Mouse (Mus musculus) heart, embryonic 15.5 days (tissue): ENCODE data around the gene Spesp1. TPM values are rescaled to one million over a fixed set of nuclear protein-coding genes. Genes with fewer than 3 reads are reported as not detected.

Experiments
- ATAC-seq: fragments of 200-750 bp; cut with Nextera tagmentation; replicated peaks from 2 replicates; pipeline ENCODE4 v1.8.0; 2017; ENCODE audit warnings: low read depth, moderate TSS enrichment; ENCODE audit not compliant: insufficient number of reproducible peaks, insufficient read depth, low FRiP score
- H3K27ac ChIP-seq: fragments of 300-500 bp; sonication (generic); 2 replicates; pipeline ENCODE4 v1.5.1; 2015; ENCODE audit warnings: mild to moderate bottlenecking, inconsistent platforms
- H3K27me3 ChIP-seq: fragments of 300-500 bp; sonication (generic); 2 replicates; pipeline ENCODE4 v1.6.1; 2015; ENCODE audit warnings: inconsistent platforms
- H3K36me3 ChIP-seq: fragments of 300-500 bp; sonication (generic); 2 replicates; pipeline ENCODE4 v1.6.1; 2015; ENCODE audit warnings: mild to moderate bottlenecking, inconsistent platforms
- H3K4me1 ChIP-seq: fragments of 300-500 bp; sonication (generic); replicated peaks from 2 replicates; pipeline ENCODE4 v1.6.1; 2015; ENCODE audit warnings: inconsistent platforms
- H3K4me2 ChIP-seq: fragments of 300-500 bp; sonication (generic); 2 replicates; pipeline ENCODE4 v1.6.1; 2015; ENCODE audit warnings: inconsistent platforms, mild to moderate bottlenecking, moderate library complexity
- H3K4me3 ChIP-seq: fragments of 300-500 bp; sonication (generic); 2 replicates; pipeline ENCODE4 v1.5.1; 2015; ENCODE audit warnings: mild to moderate bottlenecking, inconsistent platforms
- H3K9ac ChIP-seq: fragments of 300-500 bp; sonication (generic); 2 replicates; pipeline ENCODE4 v1.6.1; 2015; ENCODE audit warnings: mild to moderate bottlenecking, inconsistent platforms
- H3K9me3 ChIP-seq: fragments of 300-500 bp; sonication (generic); replicated peaks from 2 replicates; pipeline ENCODE4 v1.6.1; 2016; ENCODE audit warnings: inconsistent platforms
- WGBS: fragments of 180-500 bp; shearing (Covaris S2); methylation state at CpG from one replicate; pipeline ENCODE4 v1.1.7; 2015; ENCODE audit warnings: mixed read lengths; 5-methylcytosine and 5-hydroxymethylcytosine counted together
- polyA plus RNA-seq: library from polyadenylated mRNA; unstranded; fragments of >200 nt; fragmentation: Nextera tagmentation; extraction: Ambion mirVana; gene quantifications from 2 replicates; pipeline ENCODE4 v1.2.1, GENCODE M21; 2015

Spesp1 gene
- polyA plus RNA-seq, 1 experiment from 2014 or later, result not detected

DNA sequence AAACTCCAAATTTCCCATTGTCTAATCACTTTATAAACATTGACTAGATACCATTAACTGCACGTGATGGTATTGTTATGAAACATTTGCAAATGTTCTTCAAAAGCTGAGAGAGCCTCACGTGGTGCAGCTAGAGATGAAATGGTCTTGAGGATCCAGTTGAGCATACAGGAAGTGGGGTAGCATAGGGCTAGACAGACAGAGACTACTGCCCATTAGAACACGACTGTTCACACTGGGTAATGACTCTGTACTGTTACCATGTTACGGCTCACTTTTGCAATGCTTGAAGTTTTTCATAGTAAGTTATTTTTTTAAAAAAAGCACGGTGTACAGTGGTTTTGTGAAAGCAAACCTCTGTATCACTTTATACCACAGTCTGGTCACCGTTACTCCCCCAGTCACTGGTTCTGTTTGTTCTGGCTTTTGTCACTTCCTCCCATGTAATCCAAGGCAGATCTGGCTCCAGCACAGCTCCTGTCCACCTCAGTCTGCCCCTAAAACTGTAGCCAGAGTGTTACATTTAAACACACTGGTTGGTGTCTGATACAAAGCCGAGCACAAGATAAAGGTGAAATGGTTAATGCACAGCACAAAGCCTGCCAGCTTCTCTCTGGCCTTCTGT is 11.1 kb downstream of the Spesp1 start:
- Histone ChIP-seq H3K27ac (peak overlapping the region; percentile 5; the same call in 1 of the 2 replicates), H3K9ac (no peak overlapping the region), H3K27me3 (no peaks in the 10 kb centered on the region), H3K9me3 (no peaks in the 10 kb centered on the region), H3K4me3 (no peak overlapping the region), H3K4me2 (no peak overlapping the region), H3K4me1 (no peaks in the 10 kb centered on the region), H3K36me3 (no peaks in the 10 kb centered on the region)
- peak; percentile 76; the same call in 1 of the 2 replicates for ATAC-seq
- WGBS, result 46% methylated on average over 7 of the region's 7 CpGs

DNA sequence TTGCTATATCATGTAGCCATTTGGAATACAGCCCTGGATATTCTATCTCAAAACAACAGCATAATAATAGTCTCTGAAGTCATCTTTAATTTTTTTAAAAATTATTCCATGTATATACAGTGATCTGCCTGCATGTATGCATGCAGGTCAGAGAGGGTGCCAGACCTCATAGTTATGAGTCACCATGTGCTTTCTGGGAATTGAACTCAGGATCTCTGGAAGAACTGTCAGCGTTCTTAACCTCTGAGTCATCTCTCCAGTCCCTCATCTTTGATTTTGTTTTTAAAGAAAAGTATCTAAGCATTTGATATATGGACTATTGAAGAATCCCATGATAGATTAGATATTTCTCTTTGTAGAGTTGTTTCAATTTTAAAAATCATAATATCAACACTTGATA is 12.8 kb downstream of the Spesp1 start:
- H3K36me3 ChIP-seq, result no peaks in the 10 kb centered on the region
- H3K27ac ChIP-seq, result no peak overlapping the region
- H3K4me3 ChIP-seq, result no peak overlapping the region
- no peaks in the 10 kb centered on the region; the same call in 1 of the 2 replicates for H3K4me1 ChIP-seq
- ATAC-seq, result no peak
- no peak overlapping the region for H3K9ac ChIP-seq
- no peaks in the 10 kb centered on the region for H3K9me3 ChIP-seq
- 84% methylated on average over 1 of the region's 1 CpGs for WGBS
- no peaks in the 10 kb centered on the region for H3K27me3 ChIP-seq
- H3K4me2 ChIP-seq, result no peak overlapping the region

DNA sequence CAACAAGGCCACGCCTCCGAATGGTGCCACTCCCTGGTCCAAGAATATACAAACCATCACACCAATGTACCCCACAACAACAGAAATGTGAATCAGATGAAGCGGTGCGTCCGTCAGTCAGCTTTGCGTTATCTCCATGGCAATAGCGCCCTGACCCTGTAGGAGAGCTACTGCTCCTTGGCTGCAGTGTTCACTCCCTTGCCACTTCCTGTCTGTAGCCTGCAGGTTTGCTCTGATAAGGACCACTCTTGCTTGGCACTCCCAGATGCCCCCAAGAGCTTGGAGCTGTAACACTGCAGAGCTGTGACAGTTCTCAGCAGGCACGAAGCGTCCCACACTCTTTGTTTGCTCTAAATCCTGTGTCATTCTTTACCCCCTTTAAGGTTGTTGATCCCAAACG is 16.7 kb downstream of the Spesp1 start:
- Histone ChIP-seq H3K36me3 (no peaks in the 10 kb centered on the region), H3K27me3 (no peaks in the 10 kb centered on the region), H3K4me2 (no peak overlapping the region), H3K4me1 (no peaks in the 10 kb centered on the region; the same call in 1 of the 2 replicates), H3K4me3 (no peak overlapping the region), H3K9ac (no peak overlapping the region), H3K9me3 (no peaks in the 10 kb centered on the region), H3K27ac (no peak overlapping the region)
- WGBS, result 71% methylated on average over 10 of the region's 10 CpGs
- no peak for ATAC-seq

DNA sequence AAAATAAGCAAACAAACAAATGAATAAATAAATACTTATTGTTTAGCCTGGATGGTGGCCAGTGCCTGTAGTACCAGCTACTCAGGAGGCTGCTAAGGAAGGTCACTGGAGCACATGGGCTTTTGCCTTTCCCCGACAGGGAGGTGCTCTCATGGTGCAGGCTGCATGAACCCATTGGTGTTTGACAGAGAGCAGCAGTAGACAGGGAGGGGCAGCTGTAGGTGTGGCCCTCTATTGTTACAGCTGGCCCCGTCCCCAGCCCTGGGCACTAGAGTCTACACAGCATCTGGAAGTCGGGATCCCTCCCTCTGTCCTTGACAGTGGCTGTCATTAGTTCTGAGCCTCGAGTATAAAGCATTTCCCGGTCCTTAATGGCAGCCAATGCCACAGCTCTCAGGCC is 18.4 kb downstream of the Spesp1 start:
- Histone ChIP-seq H3K27ac (no peak overlapping the region), H3K36me3 (no peaks in the 10 kb centered on the region), H3K4me2 (no peak overlapping the region), H3K9ac (no peak overlapping the region), H3K4me1 (no peaks in the 10 kb centered on the region; the same call in 1 of the 2 replicates), H3K9me3 (no peaks in the 10 kb centered on the region), H3K27me3 (no peaks in the 10 kb centered on the region), H3K4me3 (no peak overlapping the region)
- WGBS, result 68% methylated on average over 5 of the region's 5 CpGs
- no peak for ATAC-seq

GRCm38 (mm10) chr9:62261406-62261805 is 20.6 kb downstream of the Spesp1 start:
- no peaks in the 10 kb centered on the region for H3K27me3 ChIP-seq
- no peaks in the 10 kb centered on the region for H3K36me3 ChIP-seq
- H3K4me3 ChIP-seq, result no peak overlapping the region
- no peak overlapping the region for H3K4me2 ChIP-seq
- H3K4me1 ChIP-seq, result peaks cover 2% of the 10 kb centered on the region; the same call in 1 of the 2 replicates
- no peak overlapping the region for H3K9ac ChIP-seq
- H3K27ac ChIP-seq, result no peak overlapping the region
- 71% methylated on average over 3 of the region's 3 CpGs for WGBS
- no peak for ATAC-seq
- H3K9me3 ChIP-seq, result no peaks in the 10 kb centered on the region

GRCm38 (mm10) chr9:62261006-62261405 is 21.0 kb downstream of the Spesp1 start:
- Histone ChIP-seq H3K4me1 (peaks cover 3% of the 10 kb centered on the region; the same call in 1 of the 2 replicates), H3K9me3 (no peaks in the 10 kb centered on the region), H3K4me2 (no peak overlapping the region), H3K36me3 (no peaks in the 10 kb centered on the region), H3K27ac (no peak overlapping the region), H3K4me3 (no peak overlapping the region), H3K27me3 (no peaks in the 10 kb centered on the region), H3K9ac (no peak overlapping the region)
- no peak for ATAC-seq
- WGBS, result 78% methylated on average over 5 of the region's 5 CpGs

- Histone ChIP-seq H3K4me3 (no peak overlapping the region), H3K27ac (no peak overlapping the region), H3K9ac (no peak overlapping the region), H3K4me2 (no peak overlapping the region), H3K36me3 (no peaks in the 10 kb centered on the region), H3K4me1 (0 out of 2 replicates have a peak, but pooled peaks cover 3% of the 10 kb centered on the region), H3K9me3 (no peaks in the 10 kb centered on the region), H3K27me3 (no peaks in the 10 kb centered on the region)
- 83% methylated on average over 11 of the region's 11 CpGs for WGBS
- no peak for ATAC-seq
These were observed 24.0 kb downstream of the Spesp1 start for GRCm38 (mm10) chr9:62258005-62258404.

DNA sequence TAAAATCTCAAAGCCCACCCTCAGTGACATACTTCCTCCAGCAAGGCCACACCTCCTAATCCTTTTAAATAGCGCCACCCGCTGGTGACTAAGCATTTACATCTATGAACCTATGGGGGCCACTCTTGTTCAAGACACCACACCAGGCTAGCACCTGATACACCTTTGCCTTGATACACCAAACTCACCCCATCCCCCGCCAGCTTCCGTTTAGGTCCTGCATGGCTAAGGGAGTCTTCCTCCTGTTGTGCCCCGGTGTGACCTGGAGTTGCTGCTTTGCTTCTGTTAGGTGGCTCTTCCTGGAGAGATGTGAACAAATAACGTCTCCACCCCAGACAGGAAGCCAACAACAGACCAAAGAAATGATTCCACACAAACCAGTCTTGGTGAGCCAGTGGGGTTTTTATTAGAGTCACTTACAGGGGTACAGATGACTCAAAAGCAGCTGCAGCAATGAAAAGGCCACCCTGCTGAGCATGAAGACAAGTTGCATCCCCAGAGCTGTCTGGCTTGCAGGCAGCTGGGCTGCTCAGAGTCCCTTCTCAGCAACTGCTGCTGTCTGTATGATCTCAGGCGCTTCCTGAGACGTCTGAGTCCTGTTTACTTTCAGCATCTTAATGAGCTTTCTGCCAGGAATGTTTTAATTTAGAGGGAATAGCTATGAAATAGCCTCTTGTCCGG is 26.0 kb downstream of the Spesp1 start:
- no peak for ATAC-seq
- Histone ChIP-seq H3K27ac (no peak overlapping the region), H3K4me1 (0 out of 2 replicates have a peak, but pooled peaks cover 3% of the 10 kb centered on the region), H3K27me3 (no peaks in the 10 kb centered on the region), H3K9ac (no peak overlapping the region), H3K4me2 (no peak overlapping the region), H3K36me3 (no peaks in the 10 kb centered on the region), H3K9me3 (no peaks in the 10 kb centered on the region), H3K4me3 (no peak overlapping the region)
- WGBS, result 66% methylated on average over 9 of the region's 9 CpGs

- Histone ChIP-seq H3K4me3 (no peak overlapping the region), H3K36me3 (no peaks in the 10 kb centered on the region), H3K27me3 (no peaks in the 10 kb centered on the region), H3K4me2 (no peak overlapping the region), H3K4me1 (0 out of 2 replicates have a peak, but pooled peaks cover 3% of the 10 kb centered on the region), H3K9me3 (no peaks in the 10 kb centered on the region), H3K27ac (no peak overlapping the region), H3K9ac (no peak overlapping the region)
- no peak for ATAC-seq
- 12% methylated on average over 3 of the region's 3 CpGs for WGBS
These were observed 28.1 kb downstream of the Spesp1 start for GRCm38 (mm10) chr9:62253736-62254443.

- H3K9me3 ChIP-seq, result no peaks in the 10 kb centered on the region
- H3K4me3 ChIP-seq, result no peak overlapping the region
- no peaks in the 10 kb centered on the region for H3K36me3 ChIP-seq
- no peak overlapping the region for H3K9ac ChIP-seq
- H3K4me1 ChIP-seq, result no peaks in the 10 kb centered on the region
- ATAC-seq, result no peak
- H3K27me3 ChIP-seq, result peaks cover 2% of the 10 kb centered on the region; the same call in 1 of the 2 replicates
- H3K4me2 ChIP-seq, result no peak overlapping the region
- 84% methylated on average over 4 of the region's 4 CpGs for WGBS
- no peak overlapping the region for H3K27ac ChIP-seq
These were observed 31.7 kb downstream of the Spesp1 start for GRCm38 (mm10) chr9:62250296-62250695.

DNA sequence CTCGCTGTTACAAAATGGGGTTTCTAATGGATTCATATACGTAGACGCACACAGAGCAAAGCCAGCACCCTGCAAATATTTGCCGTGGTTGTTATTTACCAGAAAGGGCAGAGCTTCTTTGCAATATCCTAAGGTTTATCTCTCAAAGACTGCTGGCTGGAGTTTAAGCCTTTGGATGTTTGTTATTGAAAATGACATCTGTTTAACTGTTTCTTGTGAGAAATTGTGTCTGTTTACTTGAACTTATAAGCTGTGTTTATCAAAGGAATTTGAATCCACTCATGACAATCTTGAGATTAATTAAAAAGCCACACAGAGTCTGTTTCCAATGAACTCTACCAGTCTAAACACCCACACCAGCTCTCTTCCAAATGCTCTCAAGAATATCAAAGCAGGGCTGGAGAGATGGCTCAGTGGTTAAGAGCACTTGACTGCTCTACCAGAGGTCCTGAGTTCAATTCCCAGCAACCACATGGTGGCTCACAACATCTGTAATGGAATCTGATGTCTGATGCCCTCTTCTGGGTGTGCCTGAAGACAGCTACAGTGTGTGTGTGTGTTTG is 35.5 kb downstream of the Spesp1 start:
- Histone ChIP-seq H3K9me3 (no peaks in the 10 kb centered on the region), H3K36me3 (no peaks in the 10 kb centered on the region), H3K27me3 (peaks cover 4% of the 10 kb centered on the region; the same call in 1 of the 2 replicates), H3K4me1 (peaks cover 5% of the 10 kb centered on the region), H3K27ac (no peak overlapping the region), H3K9ac (no peak overlapping the region), H3K4me3 (no peak overlapping the region), H3K4me2 (no peak overlapping the region)
- ATAC-seq, result no peak
- WGBS, result 81% methylated on average over 4 of the region's 4 CpGs
